Mouse (Mus musculus): ENCODE results near the gene Gsg1l. TPM values are rescaled to one million over a fixed set of nuclear protein-coding genes. Genes with fewer than 3 reads are reported as not detected.

The Gsg1l gene
- polyA plus RNA-seq, 1 experiment, result not detected

- 82% methylated on average over 4 of the region's 4 CpGs for WGBS
- TF ChIP-seq CTCF (IDR thresholded peaks at IDR 0.05; ENCODE audit: control insufficient read depth, insufficient read depth, low read length), result no peak
- TF ChIP-seq POLR2A (IDR thresholded peaks at IDR 0.05; ENCODE audit: borderline replicate concordance, control insufficient read depth, low read depth, low read length), result no peak
- Histone ChIP-seq H3K27ac (ENCODE audit: control insufficient read depth, insufficient read depth, low read depth, low read length, poor library complexity) (no peak overlapping the region), H3K4me3 (replicated peaks; ENCODE audit: control insufficient read depth, low read depth, low read length) (no peak overlapping the region), H3K4me1 (ENCODE audit: control insufficient read depth, insufficient read depth, low read length) (peaks cover 1% of the 10 kb centered on the region; the same call in 1 of the 2 replicates)
Observed at GRCm38 (mm10) chr7:126017455-126017854, 64.8 kb downstream of the Gsg1l start.

- TF ChIP-seq POLR2A (IDR thresholded peaks at IDR 0.05; ENCODE audit: borderline replicate concordance, control insufficient read depth, low read depth, low read length) (no peak), CTCF (IDR thresholded peaks at IDR 0.05; ENCODE audit: control insufficient read depth, insufficient read depth, low read length) (no peak)
- H3K27ac ChIP-seq (ENCODE audit: control insufficient read depth, insufficient read depth, low read depth, low read length, poor library complexity), result no peak overlapping the region
- H3K4me1 ChIP-seq (ENCODE audit: control insufficient read depth, insufficient read depth, low read length), result no peaks in the 10 kb centered on the region
- WGBS, result 77% methylated on average over 11 of the region's 11 CpGs
- H3K4me3 ChIP-seq (replicated peaks; ENCODE audit: control insufficient read depth, low read depth, low read length), result no peak overlapping the region
Observed at GRCm38 (mm10) chr7:126012325-126013021, 69.7 kb downstream of the Gsg1l start.

GRCm38 (mm10) chr7:126008789-126009148 lies 73.4 kb downstream of the Gsg1l start:
- TF ChIP-seq POLR2A (IDR thresholded peaks at IDR 0.05; ENCODE audit: borderline replicate concordance, control insufficient read depth, low read depth, low read length) (no peak), CTCF (IDR thresholded peaks at IDR 0.05; ENCODE audit: control insufficient read depth, insufficient read depth, low read length) (no peak)
- 78% methylated on average over 7 of the region's 7 CpGs for WGBS
- H3K4me1 ChIP-seq (ENCODE audit: control insufficient read depth, insufficient read depth, low read length), result no peaks in the 10 kb centered on the region
- H3K4me3 ChIP-seq (replicated peaks; ENCODE audit: control insufficient read depth, low read depth, low read length), result no peak overlapping the region
- H3K27ac ChIP-seq (ENCODE audit: control insufficient read depth, insufficient read depth, low read depth, low read length, poor library complexity), result no peak overlapping the region

- H3K27ac ChIP-seq (ENCODE audit: control insufficient read depth, insufficient read depth, low read depth, low read length, poor library complexity), result no peak overlapping the region
- TF ChIP-seq POLR2A (IDR thresholded peaks at IDR 0.05; ENCODE audit: borderline replicate concordance, control insufficient read depth, low read depth, low read length) (no peak), CTCF (IDR thresholded peaks at IDR 0.05; ENCODE audit: control insufficient read depth, insufficient read depth, low read length) (no peak)
- no peaks in the 10 kb centered on the region for H3K4me1 ChIP-seq (ENCODE audit: control insufficient read depth, insufficient read depth, low read length)
- no peak overlapping the region for H3K4me3 ChIP-seq (replicated peaks; ENCODE audit: control insufficient read depth, low read depth, low read length)
- WGBS, result 72% methylated on average over 4 of the region's 4 CpGs
Observed at GRCm38 (mm10) chr7:126008139-126008788, 73.9 kb downstream of the Gsg1l start.

GRCm38 (mm10) chr7:126007132-126007910 lies 74.9 kb downstream of the Gsg1l start:
- TF ChIP-seq POLR2A (IDR thresholded peaks at IDR 0.05; ENCODE audit: borderline replicate concordance, control insufficient read depth, low read depth, low read length), result no peak
- no peak for TF ChIP-seq CTCF (IDR thresholded peaks at IDR 0.05; ENCODE audit: control insufficient read depth, insufficient read depth, low read length)
- WGBS, result 71% methylated on average over 10 of the region's 10 CpGs
- H3K27ac ChIP-seq (ENCODE audit: control insufficient read depth, insufficient read depth, low read depth, low read length, poor library complexity), result no peak overlapping the region
- H3K4me3 ChIP-seq (replicated peaks; ENCODE audit: control insufficient read depth, low read depth, low read length), result no peak overlapping the region
- H3K4me1 ChIP-seq (ENCODE audit: control insufficient read depth, insufficient read depth, low read length), result no peaks in the 10 kb centered on the region

GRCm38 (mm10) chr7:126005274-126005673 lies 76.9 kb downstream of the Gsg1l start:
- Histone ChIP-seq H3K4me3 (replicated peaks; ENCODE audit: control insufficient read depth, low read depth, low read length) (no peak overlapping the region), H3K27ac (ENCODE audit: control insufficient read depth, insufficient read depth, low read depth, low read length, poor library complexity) (no peak overlapping the region), H3K4me1 (ENCODE audit: control insufficient read depth, insufficient read depth, low read length) (no peaks in the 10 kb centered on the region)
- WGBS, result 53% methylated on average over 5 of the region's 5 CpGs
- TF ChIP-seq CTCF (IDR thresholded peaks at IDR 0.05; ENCODE audit: control insufficient read depth, insufficient read depth, low read length) (no peak), POLR2A (IDR thresholded peaks at IDR 0.05; ENCODE audit: borderline replicate concordance, control insufficient read depth, low read depth, low read length) (no peak)

GRCm38 (mm10) chr7:126001683-126002082 lies 80.5 kb downstream of the Gsg1l start:
- Histone ChIP-seq H3K4me3 (replicated peaks; ENCODE audit: control insufficient read depth, low read depth, low read length) (no peak overlapping the region), H3K4me1 (ENCODE audit: control insufficient read depth, insufficient read depth, low read length) (no peaks in the 10 kb centered on the region), H3K27ac (ENCODE audit: control insufficient read depth, insufficient read depth, low read depth, low read length, poor library complexity) (no peak overlapping the region)
- TF ChIP-seq POLR2A (IDR thresholded peaks at IDR 0.05; ENCODE audit: borderline replicate concordance, control insufficient read depth, low read depth, low read length) (no peak), CTCF (IDR thresholded peaks at IDR 0.05; ENCODE audit: control insufficient read depth, insufficient read depth, low read length) (no peak)
- 72% methylated on average over 5 of the region's 5 CpGs for WGBS

- no peak overlapping the region for H3K4me3 ChIP-seq (replicated peaks; ENCODE audit: control insufficient read depth, low read depth, low read length)
- WGBS, result 85% methylated on average over 3 of the region's 3 CpGs
- H3K4me1 ChIP-seq (ENCODE audit: control insufficient read depth, insufficient read depth, low read length), result no peaks in the 10 kb centered on the region
- H3K27ac ChIP-seq (ENCODE audit: control insufficient read depth, insufficient read depth, low read depth, low read length, poor library complexity), result no peak overlapping the region
- no peak for TF ChIP-seq POLR2A (IDR thresholded peaks at IDR 0.05; ENCODE audit: borderline replicate concordance, control insufficient read depth, low read depth, low read length)
- no peak for TF ChIP-seq CTCF (IDR thresholded peaks at IDR 0.05; ENCODE audit: control insufficient read depth, insufficient read depth, low read length)
Observed at GRCm38 (mm10) chr7:125999921-126000320, 82.3 kb downstream of the Gsg1l start.
